Mouse (Mus musculus) left cerebral cortex, adult 8-10 months (tissue): ENCODE results near the gene Cdk18. TPM values are rescaled to one million over a fixed set of nuclear protein-coding genes. Genes with fewer than 3 reads are reported as not detected.
"Not testable (repeated sequence)": the region's sequence is repeated elsewhere in the genome, so short reads cannot be mapped to it uniquely, and the experiment has no call there.

ENCODE experiments used
- DNase-seq, 2 experiments: peaks; one replicate each; pipeline ENCODE4 v3.0.0; 2022; ENCODE audit warnings: low spot score in 2 of 2
- total RNA-seq, 4 experiments: library from RNA; stranded (reverse); gene quantifications; 2 replicates each; pipeline ENCODE4 v1.2.4; 2022

Gene Cdk18
- total RNA-seq = 10 to 100 TPM; 29.2 to 42.7 (median 35.9) TPM

DNA sequence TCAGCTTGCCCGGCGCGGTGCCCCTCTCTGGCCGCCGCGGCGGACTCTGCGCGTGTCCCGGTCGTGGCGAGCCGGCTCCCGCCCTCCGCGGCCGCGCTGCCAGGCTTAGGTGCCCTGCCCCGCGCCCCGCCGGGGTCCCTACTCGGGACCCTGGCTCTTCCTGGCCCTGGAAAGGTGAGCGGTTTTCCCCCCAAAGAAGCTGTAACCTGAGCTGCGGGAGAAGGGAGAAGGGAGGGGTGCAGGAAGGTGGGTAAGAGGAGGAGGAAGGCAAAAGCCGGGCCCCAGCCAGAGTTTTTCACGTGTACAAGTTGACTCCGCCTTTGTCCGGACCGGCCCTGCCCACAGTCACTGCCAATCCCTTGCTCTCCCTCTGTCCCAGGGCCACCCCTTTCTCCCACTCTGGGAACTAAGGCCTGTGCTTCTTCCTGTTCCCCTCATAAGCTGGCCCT lies at the start of gene Cdk18:
TSS of gene Cdk18 (minus strand) at position 269 of the 449 bp plus-strand sequence.
- DNase-seq = peak in 1 of 2 experiments; percentile 57

DNA sequence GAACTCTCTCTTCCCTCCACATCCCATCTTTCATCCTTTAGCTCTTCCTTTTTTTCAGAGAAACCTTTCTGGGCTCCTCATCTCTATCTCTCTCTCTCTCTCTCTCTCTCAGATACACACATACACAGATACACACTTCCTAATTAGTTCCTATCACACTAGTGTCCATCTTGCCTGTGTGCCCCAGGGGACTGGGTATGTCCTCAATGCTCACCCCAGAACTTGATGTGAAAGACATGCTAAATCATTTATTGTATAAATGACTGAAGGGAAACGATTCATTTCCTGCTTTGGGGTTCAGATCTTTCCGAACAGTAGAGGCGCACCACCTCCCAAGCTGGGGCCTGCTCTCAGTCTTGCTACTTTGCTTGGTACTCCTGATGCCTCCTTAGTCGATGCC lies 49.7 kb upstream of the Cdk18 start:
- no peak for DNase-seq

DNA sequence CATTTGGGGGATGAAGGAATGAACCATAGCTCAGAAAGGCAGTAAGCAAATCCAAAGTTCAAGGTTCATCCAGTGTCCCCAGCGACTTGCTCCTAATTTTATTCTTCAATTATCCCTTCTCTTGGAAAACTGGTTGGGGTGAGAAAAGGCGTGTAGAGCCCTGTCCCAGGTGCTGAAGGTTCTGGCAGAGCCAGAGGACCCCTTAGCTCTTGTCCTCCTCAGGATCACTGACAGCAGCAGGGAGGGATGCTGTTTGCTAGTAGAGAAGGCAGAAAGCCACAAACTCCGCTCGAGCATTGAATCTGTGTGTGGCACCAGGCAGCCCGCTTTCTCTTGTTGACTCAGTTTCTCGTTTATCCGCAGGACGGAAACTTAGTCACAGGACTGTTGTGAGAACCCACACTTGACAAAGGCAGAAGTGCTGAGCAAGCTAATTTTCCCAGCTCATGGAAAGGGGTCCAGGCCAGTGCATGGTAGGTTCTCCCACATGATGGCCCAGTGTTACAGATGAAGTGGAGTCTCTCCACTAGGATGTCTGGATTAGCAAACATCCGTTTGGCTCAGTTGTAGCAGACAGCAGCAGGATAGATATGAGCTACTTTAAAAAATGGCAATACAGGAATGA lies 49.1 kb upstream of the Cdk18 start:
- DNase-seq = no peak

- DNase-seq = no peak
These were observed 46.8 kb upstream of the Cdk18 start for GRCm38 (mm10) chr1:132186303-132186702.

GRCm38 (mm10) chr1:132171619-132172018 lies 32.1 kb upstream of the Cdk18 start:
- DNase-seq = no peak

GRCm38 (mm10) chr1:132170698-132171097 lies 31.2 kb upstream of the Cdk18 start:
- DNase-seq = no peak

- DNase-seq = no peak
These were observed 28.8 kb upstream of the Cdk18 start for GRCm38 (mm10) chr1:132168115-132168767.

DNA sequence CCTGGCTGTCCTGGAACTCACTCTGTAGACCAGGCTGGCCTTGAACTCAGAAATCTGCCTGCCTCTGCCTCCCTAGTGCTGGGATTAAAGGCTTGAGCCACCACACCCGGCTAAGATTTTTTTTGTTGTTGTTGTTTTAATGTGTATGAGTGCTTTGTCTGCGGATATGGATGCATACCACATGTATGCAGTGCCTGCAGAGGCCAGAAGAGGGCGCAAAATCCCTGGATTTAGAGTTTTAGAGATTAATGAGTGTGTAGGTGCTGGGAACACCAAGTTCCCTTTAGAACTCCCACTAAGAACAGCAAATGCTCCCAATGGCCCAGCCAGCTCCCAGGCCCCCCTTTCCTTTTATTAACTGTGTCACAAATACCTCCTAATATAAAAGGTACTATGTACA lies 26.4 kb upstream of the Cdk18 start:
- DNase-seq = no peak

- no peak for DNase-seq
These were observed 25.5 kb upstream of the Cdk18 start for GRCm38 (mm10) chr1:132164780-132165518.

DNA sequence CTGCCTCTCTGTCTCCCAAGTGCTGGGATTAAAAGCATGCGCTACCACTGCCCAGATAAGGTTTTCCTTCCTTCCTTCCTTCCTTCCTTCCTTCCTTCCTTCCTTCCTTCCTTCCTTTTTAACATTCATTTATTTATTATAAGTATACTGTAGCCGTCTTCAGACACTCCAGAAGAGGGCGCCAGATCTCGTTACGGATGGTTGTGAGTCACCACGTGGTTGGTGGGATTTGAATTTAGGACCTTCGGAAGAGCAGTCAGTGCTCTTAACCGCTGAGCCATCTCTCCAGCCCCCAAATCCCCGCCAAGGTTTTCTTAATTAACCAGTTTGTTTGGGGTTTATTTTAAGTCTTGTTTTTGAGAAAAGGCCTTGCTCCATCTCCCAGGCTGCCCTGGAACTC lies 23.1 kb upstream of the Cdk18 start:
- not testable (repeated sequence) for DNase-seq

DNA sequence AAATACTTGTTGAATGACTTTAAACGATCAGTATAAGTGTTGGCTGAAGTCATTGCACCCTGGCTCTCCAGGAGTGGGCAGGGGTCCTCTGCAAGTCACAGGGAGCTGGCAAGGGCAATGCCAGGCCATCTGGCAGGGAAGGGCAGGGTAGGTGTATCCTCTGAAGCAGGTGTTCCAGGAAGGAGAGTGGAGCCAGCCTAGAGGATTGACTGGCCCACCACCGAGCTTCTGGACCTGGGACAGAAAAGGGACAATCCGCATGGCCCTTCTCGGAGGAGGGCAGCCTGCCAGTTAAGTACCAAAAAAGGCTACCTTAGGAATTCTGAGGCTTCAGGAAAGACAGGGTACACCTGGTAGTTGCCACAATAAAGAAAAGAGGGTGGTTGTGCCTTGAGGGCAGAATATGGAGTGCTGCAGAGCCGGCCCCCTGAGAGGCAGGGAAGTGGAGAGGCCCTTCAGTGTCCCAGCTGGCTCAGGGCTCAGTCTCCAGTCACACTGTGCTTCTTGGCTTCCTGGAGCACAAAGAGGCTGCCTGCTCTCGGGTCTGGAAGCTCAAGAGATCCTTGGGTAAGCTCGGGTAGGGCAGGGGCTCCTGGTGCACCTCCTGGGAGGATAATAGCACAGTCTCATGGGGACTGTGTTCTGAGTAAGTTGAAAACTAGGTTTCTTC lies 21.9 kb upstream of the Cdk18 start:
- no peak for DNase-seq

- DNase-seq = no peak
These were observed 20.2 kb upstream of the Cdk18 start for GRCm38 (mm10) chr1:132159681-132160080.

DNA sequence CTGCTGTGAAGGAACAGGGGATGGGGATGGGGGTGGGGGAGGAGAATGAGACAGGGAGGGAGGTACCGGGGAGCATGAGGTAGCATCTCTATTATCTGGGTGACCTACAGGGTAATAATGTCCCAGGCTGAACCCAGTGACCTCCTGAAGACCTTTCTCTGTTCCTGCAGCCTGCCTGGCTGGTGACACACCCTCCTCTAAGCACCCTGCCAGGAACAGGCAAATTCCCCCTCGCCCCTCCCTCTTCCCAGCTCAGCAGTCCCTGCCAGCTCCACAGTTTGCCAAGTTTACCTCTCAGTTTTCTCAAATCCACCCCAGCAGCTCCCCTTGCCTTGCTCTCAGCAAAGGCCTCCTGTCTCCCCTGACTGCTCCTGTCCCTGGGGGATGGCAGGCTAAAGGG lies 19.3 kb upstream of the Cdk18 start:
- DNase-seq = no peak

DNA sequence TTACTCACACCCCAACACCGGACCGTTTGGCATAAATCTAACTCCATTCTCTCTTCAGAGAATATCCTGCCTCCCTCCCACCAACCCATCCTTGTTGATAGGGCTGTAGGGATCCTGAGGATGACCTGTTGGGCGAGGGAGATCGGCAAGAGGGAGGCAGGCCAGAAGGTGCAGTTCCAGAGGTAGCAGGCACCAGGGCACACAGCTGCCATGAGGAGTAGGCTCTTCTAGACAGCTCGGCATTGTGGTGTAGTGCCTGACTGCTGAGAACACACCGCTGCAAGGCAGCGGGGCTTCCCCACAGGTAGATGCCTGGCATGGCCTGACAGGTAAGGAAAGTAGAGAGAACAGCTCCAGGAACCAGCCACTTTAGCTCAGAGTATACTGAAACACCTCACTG lies 18.3 kb upstream of the Cdk18 start:
- DNase-seq = no peak

GRCm38 (mm10) chr1:132157016-132157781 lies 17.7 kb upstream of the Cdk18 start:
- peak; percentile 73 to 87 for DNase-seq

GRCm38 (mm10) chr1:132155737-132156136 lies 16.3 kb upstream of the Cdk18 start:
- DNase-seq = peak in 1 of 2 experiments; percentile 52

- no peak for DNase-seq
These were observed 14.2 kb upstream of the Cdk18 start for GRCm38 (mm10) chr1:132153691-132154090.

GRCm38 (mm10) chr1:132153086-132153690 lies 13.7 kb upstream of the Cdk18 start:
- DNase-seq = no peak

GRCm38 (mm10) chr1:132151908-132152307 lies 12.4 kb upstream of the Cdk18 start:
- DNase-seq = no peak

DNA sequence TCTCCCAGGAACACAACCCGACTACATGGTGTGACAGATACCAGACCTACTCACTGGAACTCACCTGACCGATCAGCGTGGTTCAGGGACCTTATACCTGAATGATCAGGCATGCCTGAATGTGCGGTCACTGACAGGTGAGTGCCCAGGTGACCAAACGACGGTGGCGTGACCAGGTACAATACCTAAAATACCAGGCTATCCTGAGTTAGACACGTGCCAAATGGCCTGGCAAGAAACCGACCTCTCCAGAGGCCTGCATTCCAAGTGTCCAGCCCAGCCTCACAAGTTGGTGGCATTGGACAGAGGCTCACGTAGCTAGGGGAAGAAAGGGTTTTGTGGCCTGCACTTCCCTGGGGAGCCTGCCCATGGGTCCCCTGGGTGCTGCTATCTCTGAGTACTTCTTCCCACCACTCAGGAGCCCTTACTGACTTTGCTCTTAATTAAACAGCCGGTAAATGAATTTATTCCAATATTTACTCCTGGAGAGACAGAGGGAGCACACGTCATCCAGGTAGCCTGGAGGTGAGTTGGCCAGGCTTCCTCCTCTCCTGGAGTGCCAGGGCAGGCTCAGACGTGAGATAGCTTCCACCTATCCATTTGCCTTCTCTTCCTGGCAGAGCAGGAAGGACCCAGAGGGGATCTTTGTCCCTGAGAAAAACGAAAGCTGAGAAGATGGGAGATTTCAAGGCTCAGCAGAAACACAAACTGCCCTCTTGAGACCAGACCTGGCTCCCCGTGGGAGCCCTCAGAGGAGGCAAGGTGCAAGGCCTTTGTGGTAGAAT lies 11.5 kb upstream of the Cdk18 start:
- no peak for DNase-seq
